Mouse (Mus musculus): ENCODE measurements at regions not wholly inside any gene's neighbourhood (a gene's known extent, or its start where the extent isn't known, plus 50 kb on each side); places are given as distances from the start of the nearest gene placed in this dataset.

DNA sequence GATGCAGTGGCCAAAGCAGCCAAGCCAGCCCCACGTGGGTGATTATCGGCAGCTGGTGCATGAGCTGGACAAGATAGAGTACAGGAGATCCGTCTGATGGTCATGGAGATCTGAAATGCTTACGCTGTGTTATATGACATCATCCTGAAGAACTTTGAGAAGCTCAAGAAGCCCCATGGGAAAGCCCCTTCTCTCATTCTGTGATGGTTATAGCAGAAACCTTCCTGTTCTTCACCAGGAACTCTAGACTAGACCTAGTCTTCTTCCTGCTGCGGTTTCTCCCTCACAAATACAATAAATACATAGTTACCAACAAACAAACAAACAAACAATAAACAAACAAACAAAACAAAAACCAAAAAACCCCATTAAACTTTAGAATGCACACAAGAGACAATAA lies 220.7 kb upstream of the Ptger4 start:
- no peak overlapping the region for H3K9ac ChIP-seq
- H3K27me3 ChIP-seq (replicated peaks): no peaks in the 10 kb centered on the region
- WGBS: 77% methylated on average over 5 of the region's 5 CpGs
- H3K27ac ChIP-seq: no peak overlapping the region
- no peak for ATAC-seq (ENCODE audit: insufficient read depth, low FRiP score, low read depth)
- no peaks in the 10 kb centered on the region for H3K36me3 ChIP-seq
- no peaks in the 10 kb centered on the region for H3K9me3 ChIP-seq
- H3K4me1 ChIP-seq: no peaks in the 10 kb centered on the region
- no peak overlapping the region for H3K4me2 ChIP-seq
- no peak overlapping the region for H3K4me3 ChIP-seq (replicated peaks)

DNA sequence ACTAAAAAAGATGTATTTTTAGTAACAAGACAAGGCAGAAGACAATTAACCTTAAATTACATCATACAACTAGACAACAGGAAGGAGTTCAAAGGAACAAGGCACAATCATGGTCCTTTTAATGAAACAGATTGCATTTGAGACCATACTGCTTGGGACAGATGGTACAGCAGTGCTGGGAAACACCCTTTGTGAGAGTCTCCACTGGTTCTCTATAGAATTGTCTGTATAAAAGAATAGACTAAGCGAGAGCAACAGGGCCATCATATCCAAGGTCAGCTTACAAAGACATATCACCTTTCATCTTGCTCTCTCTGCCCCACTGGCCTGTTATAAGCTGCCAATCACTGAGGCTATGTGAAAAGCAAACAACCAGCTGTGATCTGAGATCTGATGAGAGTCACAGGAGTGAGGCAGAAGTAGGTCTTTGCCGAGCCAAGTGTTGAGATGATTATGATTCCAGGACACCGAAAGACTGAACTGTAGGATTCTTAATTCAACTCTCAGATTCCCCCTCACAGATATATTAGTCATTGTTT lies 224.6 kb upstream of the Ptger4 start:
- Histone ChIP-seq H3K27me3 (replicated peaks) (no peaks in the 10 kb centered on the region), H3K4me1 (no peaks in the 10 kb centered on the region), H3K27ac (no peak overlapping the region), H3K4me3 (replicated peaks) (no peak overlapping the region), H3K36me3 (no peaks in the 10 kb centered on the region), H3K4me2 (no peak overlapping the region), H3K9me3 (no peaks in the 10 kb centered on the region), H3K9ac (no peak overlapping the region)
- 58% methylated on average over 3 of the region's 3 CpGs for WGBS
- ATAC-seq (ENCODE audit: insufficient read depth, low FRiP score, low read depth): no peak

DNA sequence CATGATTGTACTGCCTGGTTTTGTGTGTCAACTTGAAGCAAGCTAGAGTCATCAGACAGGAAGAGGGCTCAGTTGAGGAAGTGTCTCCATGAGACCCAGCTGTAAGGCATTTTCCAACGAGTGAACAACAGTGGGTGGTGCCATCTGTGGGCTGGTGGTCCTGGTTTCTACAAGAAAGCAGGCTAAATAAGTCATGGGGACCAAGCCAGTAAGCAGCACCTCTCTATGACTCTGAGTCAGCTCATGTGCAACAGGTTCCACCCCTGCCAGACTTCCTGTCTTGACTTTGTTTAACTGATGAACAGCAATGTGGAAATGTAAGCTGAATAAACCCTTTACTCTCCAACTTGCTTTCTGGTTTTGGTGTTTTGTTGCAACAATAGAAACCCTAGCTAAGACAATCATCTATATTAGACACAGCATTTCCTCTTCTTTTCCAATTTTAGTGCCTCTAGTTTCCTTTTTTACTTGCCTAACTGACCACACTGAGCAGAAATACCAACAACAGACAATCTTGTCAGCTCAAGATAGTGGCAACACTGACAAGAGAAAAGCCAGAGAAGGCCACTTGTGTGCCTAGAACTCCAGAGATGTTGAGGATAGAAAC lies 231.5 kb upstream of the Ptger4 start:
- H3K9ac ChIP-seq: no peak overlapping the region
- no peak for ATAC-seq (ENCODE audit: insufficient read depth, low FRiP score, low read depth)
- no peaks in the 10 kb centered on the region for H3K36me3 ChIP-seq
- WGBS: 63% methylated on average over 1 of the region's 1 CpGs
- H3K27ac ChIP-seq: no peak overlapping the region
- no peaks in the 10 kb centered on the region for H3K9me3 ChIP-seq
- no peak overlapping the region for H3K4me3 ChIP-seq (replicated peaks)
- no peak overlapping the region for H3K4me2 ChIP-seq
- no peaks in the 10 kb centered on the region for H3K27me3 ChIP-seq (replicated peaks)
- no peaks in the 10 kb centered on the region for H3K4me1 ChIP-seq

DNA sequence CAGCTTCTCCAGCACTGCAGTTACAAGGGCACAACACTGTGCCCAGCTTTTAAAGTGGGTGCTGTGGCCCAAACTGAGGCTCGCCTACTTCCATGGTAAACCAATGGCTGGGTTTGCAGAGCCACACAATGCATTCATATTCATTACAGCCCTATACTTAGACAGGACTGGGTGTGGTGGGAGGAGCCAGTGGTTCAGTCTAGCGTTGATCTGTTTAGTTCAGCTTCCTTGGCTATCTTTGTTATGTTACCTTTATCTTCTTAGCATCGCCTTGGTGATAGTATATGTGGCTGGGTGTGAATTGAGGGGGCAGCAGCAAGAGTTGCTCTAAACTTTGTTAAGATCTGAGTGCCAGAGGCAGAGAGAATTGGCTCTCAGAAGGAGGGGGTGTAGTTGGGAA lies 249.3 kb upstream of the Ptger4 start:
- Histone ChIP-seq H3K9ac (no peak overlapping the region), H3K9me3 (no peaks in the 10 kb centered on the region), H3K4me2 (no peak overlapping the region), H3K36me3 (no peaks in the 10 kb centered on the region), H3K27me3 (replicated peaks) (no peaks in the 10 kb centered on the region), H3K4me1 (0 out of 2 replicates have a peak, but pooled peaks cover 4% of the 10 kb centered on the region), H3K4me3 (replicated peaks) (no peak overlapping the region), H3K27ac (no peak overlapping the region)
- whole genome bisulfite sequencing: 63% methylated on average over 3 of the region's 3 CpGs
- no peak for ATAC-seq (ENCODE audit: insufficient read depth, low FRiP score, low read depth)

DNA sequence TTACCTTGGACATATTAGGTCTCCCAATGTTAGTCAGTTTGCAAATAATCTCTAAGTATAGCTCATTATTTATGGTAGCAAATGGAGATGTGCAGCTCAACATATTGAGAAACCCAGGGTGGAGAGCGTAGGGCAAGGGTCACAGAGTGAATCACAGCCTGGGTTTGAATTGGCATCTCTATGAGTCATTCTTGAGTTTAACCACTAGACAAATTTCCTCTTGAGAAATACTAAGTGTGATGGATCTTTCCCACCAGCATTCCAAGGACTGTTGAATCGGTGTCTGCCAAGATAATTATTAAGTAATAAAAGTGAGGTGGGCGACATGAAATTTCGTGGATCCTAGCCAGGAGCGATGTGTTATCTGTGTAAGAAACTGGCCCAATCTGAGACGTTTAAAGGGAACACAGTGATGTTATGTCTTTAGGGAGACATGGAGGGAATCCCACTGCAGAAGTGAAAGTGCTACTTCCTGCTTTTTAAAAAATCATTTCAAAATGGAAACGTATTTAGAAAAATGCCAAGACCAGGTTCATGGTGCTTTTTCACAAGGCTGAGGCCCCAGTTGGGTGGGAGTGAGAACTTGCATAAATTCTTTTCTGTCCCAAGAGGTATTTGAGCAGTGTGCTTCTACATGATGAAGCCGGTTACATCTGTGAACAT lies 251.3 kb upstream of the Ptger4 start:
- Histone ChIP-seq H3K4me1 (0 out of 2 replicates have a peak, but pooled peaks cover 4% of the 10 kb centered on the region), H3K9me3 (no peaks in the 10 kb centered on the region), H3K27ac (no peak overlapping the region), H3K4me3 (replicated peaks) (no peak overlapping the region), H3K9ac (no peak overlapping the region), H3K27me3 (replicated peaks) (no peaks in the 10 kb centered on the region), H3K4me2 (no peak overlapping the region), H3K36me3 (no peaks in the 10 kb centered on the region)
- ATAC-seq (ENCODE audit: insufficient read depth, low FRiP score, low read depth): no peak
- 74% methylated on average over 8 of the region's 8 CpGs for WGBS

DNA sequence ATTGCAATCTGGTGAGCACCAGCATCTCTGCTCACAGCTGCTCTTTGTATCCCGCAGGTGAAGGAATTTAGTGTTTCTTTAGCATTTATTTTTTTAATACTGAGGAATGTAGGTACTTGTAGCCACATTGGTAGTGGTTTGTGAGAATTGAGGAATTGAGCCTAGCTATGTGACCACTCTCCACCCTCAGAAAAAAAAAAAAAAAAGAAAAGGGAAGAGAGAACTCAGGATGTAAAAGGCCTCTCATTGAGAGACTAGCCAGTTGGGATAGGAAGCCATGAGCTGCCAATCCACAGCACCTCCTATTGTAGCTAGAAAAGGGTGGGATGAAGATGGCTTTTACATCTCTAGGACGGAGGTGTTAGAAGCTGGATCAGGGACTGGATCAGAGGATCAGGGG lies 252.0 kb upstream of the Ptger4 start:
- Histone ChIP-seq H3K27ac (no peak overlapping the region), H3K36me3 (no peaks in the 10 kb centered on the region), H3K27me3 (replicated peaks) (no peaks in the 10 kb centered on the region), H3K9ac (no peak overlapping the region), H3K4me2 (no peak overlapping the region), H3K4me3 (replicated peaks) (no peak overlapping the region), H3K4me1 (0 out of 2 replicates have a peak, but pooled peaks cover 4% of the 10 kb centered on the region), H3K9me3 (no peaks in the 10 kb centered on the region)
- ATAC-seq (ENCODE audit: insufficient read depth, low FRiP score, low read depth): no peak
- WGBS: 81% methylated on average over 2 of the region's 2 CpGs

DNA sequence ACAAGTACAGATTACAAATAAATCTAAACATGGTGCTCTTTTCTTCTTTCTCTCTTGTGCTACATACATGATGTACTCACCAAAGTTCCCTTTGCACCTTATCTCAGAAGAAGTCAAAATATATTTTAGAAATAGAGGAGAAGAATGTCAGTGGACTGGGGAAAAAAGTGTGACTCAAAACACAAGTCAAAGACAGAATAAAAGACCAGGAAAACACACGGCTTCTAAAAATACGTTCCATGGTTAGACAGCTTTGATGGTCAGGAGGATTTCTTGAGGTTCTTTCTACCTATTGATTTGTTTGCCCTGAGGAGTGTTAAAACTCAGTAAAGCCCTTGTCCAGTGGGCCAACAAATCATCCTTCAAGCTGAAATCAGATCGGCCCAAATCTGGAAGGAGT lies 260.5 kb upstream of the Ptger4 start:
- no peak overlapping the region for H3K9ac ChIP-seq
- H3K4me2 ChIP-seq: no peak overlapping the region
- no peak overlapping the region for H3K4me3 ChIP-seq (replicated peaks)
- ATAC-seq (ENCODE audit: insufficient read depth, low FRiP score, low read depth): no peak
- H3K27me3 ChIP-seq (replicated peaks): no peaks in the 10 kb centered on the region
- H3K36me3 ChIP-seq: no peaks in the 10 kb centered on the region
- H3K4me1 ChIP-seq: no peaks in the 10 kb centered on the region
- 77% methylated on average over 3 of the region's 3 CpGs for WGBS
- H3K9me3 ChIP-seq: no peaks in the 10 kb centered on the region
- no peak overlapping the region for H3K27ac ChIP-seq

DNA sequence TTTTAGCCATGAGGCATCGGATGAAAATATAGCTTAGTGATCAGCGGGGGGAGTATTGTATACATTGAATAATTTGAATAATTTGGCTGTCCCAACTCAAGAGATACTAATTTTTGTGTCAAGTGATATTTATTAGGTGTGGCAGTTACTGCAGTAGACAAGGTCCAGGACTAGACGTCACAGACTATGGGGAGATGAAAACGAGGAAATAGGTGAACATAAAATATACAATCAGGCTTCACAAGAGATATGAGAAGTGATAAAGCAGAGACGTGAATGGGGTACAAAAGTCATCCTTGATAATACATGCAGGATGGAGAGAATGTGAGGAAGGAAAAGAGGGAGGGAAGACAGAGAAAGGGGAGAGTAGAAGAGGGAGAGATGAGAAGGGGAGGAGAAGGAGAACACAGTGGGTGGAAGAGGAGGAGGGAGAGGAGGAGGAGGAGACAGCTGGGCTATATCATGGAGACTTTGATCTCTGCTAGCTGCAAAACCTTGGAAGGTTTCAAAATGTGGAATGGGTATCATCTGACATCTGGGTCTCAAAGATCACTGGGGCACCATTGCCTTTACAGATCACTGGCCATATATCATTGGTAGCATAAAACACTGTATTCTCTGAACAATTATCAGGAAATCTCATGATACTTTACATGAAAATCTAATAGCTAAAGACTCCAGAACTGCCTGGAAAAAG lies 263.0 kb upstream of the Ptger4 start:
- H3K9ac ChIP-seq: no peak overlapping the region
- H3K4me3 ChIP-seq (replicated peaks): no peak overlapping the region
- no peaks in the 10 kb centered on the region for H3K9me3 ChIP-seq
- no peaks in the 10 kb centered on the region for H3K4me1 ChIP-seq
- ATAC-seq (ENCODE audit: insufficient read depth, low FRiP score, low read depth): no peak
- WGBS: 60% methylated on average over 5 of the region's 5 CpGs
- no peaks in the 10 kb centered on the region for H3K36me3 ChIP-seq
- no peaks in the 10 kb centered on the region for H3K27me3 ChIP-seq (replicated peaks)
- no peak overlapping the region for H3K4me2 ChIP-seq
- H3K27ac ChIP-seq: no peak overlapping the region

DNA sequence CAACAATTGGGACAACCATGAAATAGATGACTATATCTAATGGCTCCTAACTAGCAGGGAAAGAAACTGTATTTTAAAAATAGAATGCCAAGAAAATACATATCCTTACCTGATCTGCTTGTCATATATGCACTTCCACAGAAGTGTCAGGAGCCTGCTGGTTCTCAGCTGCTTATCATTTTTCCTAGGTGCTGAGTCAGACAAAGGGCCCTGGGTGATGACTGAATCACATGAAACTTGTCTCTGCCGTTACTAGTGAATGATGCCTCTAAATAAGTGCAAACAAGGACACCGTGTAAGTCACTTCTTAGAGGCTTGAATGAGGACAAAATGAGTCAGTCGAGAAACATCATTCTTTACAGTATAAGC lies 263.5 kb upstream of the Ptger4 start:
- ATAC-seq (ENCODE audit: insufficient read depth, low FRiP score, low read depth): no peak
- H3K27ac ChIP-seq: no peak overlapping the region
- WGBS: 67% methylated on average over 3 of the region's 3 CpGs

DNA sequence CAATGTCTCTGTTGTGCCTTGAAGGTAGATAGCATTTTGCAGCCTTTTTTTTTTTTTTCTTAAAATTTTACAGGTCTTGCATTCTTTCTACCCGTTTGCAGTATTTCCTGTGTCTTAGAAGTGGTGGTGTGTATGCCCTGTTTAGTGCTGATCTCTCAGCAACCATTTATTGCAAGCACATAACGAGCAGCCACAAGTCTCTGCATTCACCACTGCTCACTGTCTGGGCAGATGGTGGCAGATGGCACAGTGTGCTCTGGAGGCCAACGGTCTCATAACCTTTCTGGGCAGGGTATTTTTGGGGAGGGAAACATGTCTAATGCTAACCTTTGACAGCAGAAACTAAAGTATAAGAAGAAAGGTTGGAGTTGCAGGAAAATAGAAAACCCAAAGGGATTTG lies 266.1 kb upstream of the Ptger4 start:
- H3K36me3 ChIP-seq: no peaks in the 10 kb centered on the region
- no peaks in the 10 kb centered on the region for H3K4me1 ChIP-seq
- H3K4me3 ChIP-seq (replicated peaks): no peak overlapping the region
- H3K4me2 ChIP-seq: no peak overlapping the region
- H3K9ac ChIP-seq: no peak overlapping the region
- ATAC-seq (ENCODE audit: insufficient read depth, low FRiP score, low read depth): no peak
- 50% methylated on average over 3 of the region's 3 CpGs for WGBS
- H3K9me3 ChIP-seq: no peaks in the 10 kb centered on the region
- H3K27me3 ChIP-seq (replicated peaks): no peaks in the 10 kb centered on the region
- H3K27ac ChIP-seq: no peak overlapping the region

More for the DNA sequence above, 263.5 kb upstream of the Ptger4 start:
- H3K27me3 ChIP-seq (replicated peaks): no peaks in the 10 kb centered on the region
- no peaks in the 10 kb centered on the region for H3K36me3 ChIP-seq
- H3K4me2 ChIP-seq: no peak overlapping the region
- H3K9ac ChIP-seq: no peak overlapping the region
- H3K4me3 ChIP-seq (replicated peaks): no peak overlapping the region
- H3K9me3 ChIP-seq: no peaks in the 10 kb centered on the region
- no peaks in the 10 kb centered on the region for H3K4me1 ChIP-seq

DNA sequence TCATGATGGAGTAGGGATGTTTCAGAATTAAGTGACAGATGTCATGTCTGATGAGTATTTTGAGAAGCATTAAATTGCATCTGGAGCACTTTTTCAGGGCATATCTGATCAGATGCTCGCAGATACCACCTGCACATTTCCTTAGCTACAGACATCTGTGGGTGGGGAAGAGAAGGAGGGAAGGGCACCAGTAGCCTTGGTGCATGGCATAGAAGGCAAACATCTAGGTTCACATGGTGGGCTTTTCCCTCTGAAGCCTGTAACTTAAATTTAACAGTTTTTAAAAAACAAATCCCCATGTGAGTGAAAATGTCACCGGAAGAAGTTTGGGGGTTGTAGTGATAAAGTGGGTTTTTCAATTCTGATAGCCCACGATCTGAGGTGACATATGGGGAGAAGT lies 267.1 kb upstream of the Ptger4 start:
- Histone ChIP-seq H3K4me1 (no peaks in the 10 kb centered on the region), H3K9me3 (no peaks in the 10 kb centered on the region), H3K4me2 (no peak overlapping the region), H3K27me3 (replicated peaks) (no peaks in the 10 kb centered on the region), H3K27ac (no peak overlapping the region), H3K36me3 (no peaks in the 10 kb centered on the region), H3K4me3 (replicated peaks) (no peak overlapping the region), H3K9ac (no peak overlapping the region)
- WGBS: 74% methylated on average over 3 of the region's 3 CpGs
- no peak for ATAC-seq (ENCODE audit: insufficient read depth, low FRiP score, low read depth)

DNA sequence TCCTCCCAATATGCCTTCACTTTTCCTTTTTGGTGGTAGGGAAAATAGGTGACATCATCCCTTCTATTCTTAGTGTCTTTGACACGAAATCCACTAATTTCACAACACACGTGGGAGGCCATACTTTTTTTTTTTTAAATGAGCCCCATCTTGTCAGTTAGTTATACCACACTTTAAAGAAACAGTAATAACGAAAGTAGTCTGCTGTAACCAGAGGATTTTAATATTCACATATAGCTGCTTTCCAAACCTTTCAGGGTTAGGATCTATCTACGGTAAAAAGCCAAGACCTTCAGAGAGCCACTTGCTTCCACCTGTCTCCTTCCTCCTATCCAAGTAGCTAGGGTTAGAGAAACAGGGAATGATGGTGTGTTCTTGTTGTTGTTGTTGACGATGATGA lies 268.6 kb upstream of the Ptger4 start:
- 83% methylated on average over 5 of the region's 5 CpGs for WGBS
- Histone ChIP-seq H3K36me3 (no peaks in the 10 kb centered on the region), H3K27ac (no peak overlapping the region), H3K4me3 (replicated peaks) (no peak overlapping the region), H3K4me2 (no peak overlapping the region), H3K9me3 (no peaks in the 10 kb centered on the region), H3K27me3 (replicated peaks) (no peaks in the 10 kb centered on the region), H3K4me1 (no peaks in the 10 kb centered on the region), H3K9ac (no peak overlapping the region)
- no peak for ATAC-seq (ENCODE audit: insufficient read depth, low FRiP score, low read depth)

Data from stomach, embryonic 15.5 days (tissue).